Mouse (Mus musculus) gastrocnemius, postnatal 14 days (tissue): Measurements from ENCODE around the gene Zbtb45. TPM values are rescaled to one million over a fixed set of nuclear protein-coding genes. Genes with fewer than 3 reads are reported as not detected.

Source experiments
- DNase-seq: peaks from one replicate; pipeline ENCODE4 v3.0.0; 2021; ENCODE audit warnings: mixed read lengths
- intact Hi-C: fragments of 180-260 bp; cut with DNase I; formaldehyde crosslinking; loops from one replicate; pipeline ENCODE4 v1.15.1; 2025; ENCODE audit warnings: low total_unique reads
- total RNA-seq, 2 experiments: library from RNA; stranded (reverse); gene quantifications; 2 replicates each; pipeline ENCODE4 v1.2.3; 2021

Gene Zbtb45
- total RNA-seq, 2 experiments from 2014 or later = 4.7 to 5.1 TPM

- intact Hi-C loops = no loop called here
- DNase-seq = no peak
These were observed 25.5 kb upstream of the Zbtb45 start for GRCm38 (mm10) chr7:13035211-13035855.

- peak; percentile 97 for DNase-seq
- intact Hi-C loops = no loop called here
These were observed 24.5 kb upstream of the Zbtb45 start, which contains the start of gene Chmp2a for GRCm38 (mm10) chr7:13034148-13034977. Gene Chmp2a, minus strand, starts transcription at chr7:13034807.

GRCm38 (mm10) chr7:13033451-13034147, 23.8 kb upstream of the Zbtb45 start:
- intact Hi-C loops = no loop called here
- no peak for DNase-seq

- intact Hi-C loops = no loop called here
- no peak for DNase-seq
These were observed 22.7 kb upstream of the Zbtb45 start for GRCm38 (mm10) chr7:13032541-13032940.

GRCm38 (mm10) chr7:13031983-13032382, 22.1 kb upstream of the Zbtb45 start:
- intact Hi-C loops = no loop called here

GRCm38 (mm10) chr7:13031069-13031468, 21.2 kb upstream of the Zbtb45 start:
- no peak for DNase-seq
- intact Hi-C loops = no loop called here

More at GRCm38 (mm10) chr7:13031983-13032382, 22.1 kb upstream of the Zbtb45 start:
- no peak for DNase-seq

- DNase-seq = no peak
- intact Hi-C loops = no loop called here
These were observed 19.2 kb upstream of the Zbtb45 start for GRCm38 (mm10) chr7:13028986-13029385.

GRCm38 (mm10) chr7:13025511-13026112, 15.8 kb upstream of the Zbtb45 start:
- DNase-seq = no peak
- intact Hi-C loops = no loop called here

GRCm38 (mm10) chr7:13024805-13025204, 15.0 kb upstream of the Zbtb45 start:
- DNase-seq = peak; percentile 76
- intact Hi-C loops = no loop called here

- intact Hi-C loops = no loop called here
- peak; percentile 92 for DNase-seq
These were observed 14.3 kb upstream of the Zbtb45 start for GRCm38 (mm10) chr7:13023928-13024731.

- DNase-seq = peak; percentile 67
- intact Hi-C loops = no loop called here
These were observed 13.1 kb upstream of the Zbtb45 start for GRCm38 (mm10) chr7:13022773-13023535.

GRCm38 (mm10) chr7:13015217-13015616, 5.4 kb upstream of the Zbtb45 start:
- intact Hi-C loops = no loop called here
- DNase-seq = no peak

GRCm38 (mm10) chr7:13014275-13014839, 4.5 kb upstream of the Zbtb45 start:
- no peak for DNase-seq
- intact Hi-C loops = no loop called here

GRCm38 (mm10) chr7:13013671-13014070, 3.8 kb upstream of the Zbtb45 start:
- intact Hi-C loops = no loop called here
- DNase-seq = no peak

- intact Hi-C loops = loop anchor here (5.0 kb wide), 1 partner anchor 38 kb away; no protein-coding TSS in a partner anchor
- peak; percentile 91 for DNase-seq
These were observed 460 bp downstream of the Zbtb45 start for GRCm38 (mm10) chr7:13009143-13010004.

- intact Hi-C loops = loop anchor here (5.0 kb wide), 1 partner anchor 40 kb away; no protein-coding TSS in a partner anchor
- DNase-seq = no peak
These were observed 2.3 kb downstream of the Zbtb45 start for GRCm38 (mm10) chr7:13007341-13008092.
